Mouse (Mus musculus) urinary bladder, postnatal 36 days (tissue): Measurements from ENCODE around the gene Gpatch3.
A peak's percentile ranks its signal among the peaks of the same experiment; 100 is the strongest.

Source experiments
- DNase-seq, 2 experiments: peaks; one replicate each; pipeline ENCODE4 v3.0.0; 2022; ENCODE audit warnings: low spot score in 2 of 2, mixed read lengths in 1 of 2

The Gpatch3 gene

GRCm38 (mm10) chr4:133574070-133574842, at the start of gene Gpatch3:
Gene Gpatch3 (plus strand): TSS chr4:133574745.
- DNase-seq, result peak; percentile 92 to 93

DNA sequence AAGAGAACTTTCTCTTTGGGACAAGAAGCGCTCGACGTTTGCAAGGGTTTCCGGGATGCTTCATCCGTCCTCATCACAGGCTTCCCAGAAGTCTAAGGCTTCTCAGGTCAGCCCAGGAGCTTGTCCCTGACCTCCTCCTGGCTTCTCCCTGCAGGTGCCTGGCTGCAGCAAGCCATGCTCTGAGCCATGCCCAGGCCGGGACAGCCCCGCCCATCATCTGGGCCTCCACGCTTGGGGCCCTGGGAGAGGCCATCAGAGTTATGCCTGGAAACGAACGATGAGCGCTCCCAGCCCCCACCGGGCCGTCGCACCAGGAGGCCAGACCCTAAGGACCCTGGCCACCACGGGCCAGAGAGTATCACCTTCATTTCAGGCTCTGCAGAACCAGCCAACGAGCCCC, 46.8 kb upstream of the Gpatch3 start:
- no peak for DNase-seq

- DNase-seq, result no peak
Observed at GRCm38 (mm10) chr4:133532777-133533176, 41.8 kb upstream of the Gpatch3 start.

DNA sequence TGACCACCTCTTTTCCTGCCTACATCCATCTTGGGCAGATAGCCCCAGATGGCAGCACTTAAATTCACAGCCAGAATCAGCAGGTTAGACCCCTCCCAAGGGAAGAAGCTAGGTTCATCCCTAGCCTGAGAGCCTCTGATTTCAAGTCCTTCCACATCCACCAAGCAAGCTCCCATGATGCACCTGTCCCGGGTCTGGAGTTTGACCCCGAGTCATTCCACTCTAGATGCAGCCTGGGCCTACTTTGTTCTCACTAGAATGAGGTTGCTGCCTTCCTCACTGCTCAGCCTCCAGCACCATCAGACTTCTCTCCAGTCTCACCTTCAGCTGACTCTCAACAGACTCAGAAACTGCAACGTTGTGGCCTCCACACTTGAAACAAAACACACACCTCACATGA, 38.5 kb upstream of the Gpatch3 start:
- DNase-seq, result no peak

DNA sequence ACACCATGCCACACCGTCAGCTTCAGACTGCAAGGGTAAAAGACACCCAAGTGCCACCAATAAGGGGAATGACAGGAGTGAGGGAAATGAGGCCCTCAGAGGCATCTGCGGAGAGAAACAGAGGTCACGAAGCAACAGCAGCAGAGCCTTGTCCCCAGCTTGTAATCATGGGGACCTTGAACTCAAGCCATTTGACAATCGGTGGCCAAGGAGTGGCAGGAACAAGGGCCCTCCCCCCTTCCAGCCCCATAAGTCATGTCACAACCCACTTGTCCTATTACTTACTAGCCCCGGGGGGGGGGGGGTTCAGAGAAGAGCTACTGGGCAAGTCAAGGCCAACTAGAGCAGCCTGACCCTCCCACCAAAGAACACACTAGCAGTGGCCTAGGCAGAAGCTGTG, 37.9 kb upstream of the Gpatch3 start:
- no peak for DNase-seq

GRCm38 (mm10) chr4:133545272-133546231, 29.0 kb upstream of the Gpatch3 start, which contains the start of gene Nudc:
Gene Nudc (minus strand): TSS chr4:133545996.
- peak; percentile 95 to 97 for DNase-seq

GRCm38 (mm10) chr4:133552029-133552428, 22.5 kb upstream of the Gpatch3 start:
- no peak for DNase-seq

DNA sequence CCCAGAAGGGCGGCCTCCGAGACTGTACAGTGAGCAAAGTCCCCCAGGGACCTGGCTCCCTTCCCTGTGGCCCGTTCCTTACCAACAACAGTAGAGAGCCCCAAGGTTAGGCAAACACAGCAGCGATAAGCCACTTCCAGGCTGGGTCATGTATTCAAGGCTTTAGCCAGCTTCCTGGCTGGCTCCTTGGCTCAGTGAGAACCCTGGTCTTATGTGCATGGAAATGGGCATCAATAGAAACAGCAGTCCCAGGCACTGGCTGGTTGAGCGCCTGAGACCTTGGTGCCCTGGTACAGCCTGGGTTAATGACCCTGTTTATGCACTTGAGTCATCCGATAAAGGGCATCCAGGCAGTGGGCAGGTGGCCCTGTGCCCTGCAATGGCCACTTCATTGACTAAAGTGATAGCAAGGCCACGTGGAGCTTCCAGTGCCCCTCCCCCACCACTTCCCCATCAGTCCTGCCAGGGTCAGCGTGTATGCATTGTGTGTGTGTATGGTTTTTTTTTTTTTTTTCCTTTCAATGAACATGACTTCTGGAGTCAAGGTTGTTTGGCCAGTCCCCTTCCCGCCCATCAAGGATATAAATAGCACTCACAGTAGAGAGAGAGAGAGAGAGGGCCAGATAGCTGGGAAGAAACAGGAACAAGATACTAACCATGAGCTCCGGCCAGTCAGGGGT, 21.6 kb upstream of the Gpatch3 start, which contains the start of gene Nr0b2:
Nr0b2 (plus strand) TSS at position 609 of the 680 bp plus-strand sequence.
- no peak for DNase-seq

GRCm38 (mm10) chr4:133553448-133554330, 20.9 kb upstream of the Gpatch3 start:
- DNase-seq, result no peak

- DNase-seq, result no peak
Observed at GRCm38 (mm10) chr4:133557041-133557717, 17.4 kb upstream of the Gpatch3 start.

GRCm38 (mm10) chr4:133559846-133560245, 14.7 kb upstream of the Gpatch3 start:
- no peak for DNase-seq

DNA sequence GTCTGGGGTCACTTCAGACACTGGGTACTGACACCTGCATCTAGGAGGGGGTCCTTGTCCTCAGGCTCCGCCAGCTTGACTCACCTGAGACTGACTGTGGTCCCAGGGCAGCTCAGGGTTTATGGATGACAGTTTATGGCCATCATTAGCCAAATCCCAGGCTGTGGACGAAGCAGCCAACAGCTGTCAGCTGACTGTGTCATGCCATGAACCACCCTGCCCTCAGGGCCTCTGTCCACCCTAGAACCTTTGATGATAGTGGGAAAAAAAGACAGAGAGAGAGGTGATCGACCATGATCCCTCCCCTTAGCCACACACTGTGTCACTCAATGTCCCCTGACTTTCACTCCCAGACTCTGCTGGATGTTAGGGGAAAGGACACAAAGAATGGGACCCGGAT, 12.9 kb upstream of the Gpatch3 start:
- no peak for DNase-seq

DNA sequence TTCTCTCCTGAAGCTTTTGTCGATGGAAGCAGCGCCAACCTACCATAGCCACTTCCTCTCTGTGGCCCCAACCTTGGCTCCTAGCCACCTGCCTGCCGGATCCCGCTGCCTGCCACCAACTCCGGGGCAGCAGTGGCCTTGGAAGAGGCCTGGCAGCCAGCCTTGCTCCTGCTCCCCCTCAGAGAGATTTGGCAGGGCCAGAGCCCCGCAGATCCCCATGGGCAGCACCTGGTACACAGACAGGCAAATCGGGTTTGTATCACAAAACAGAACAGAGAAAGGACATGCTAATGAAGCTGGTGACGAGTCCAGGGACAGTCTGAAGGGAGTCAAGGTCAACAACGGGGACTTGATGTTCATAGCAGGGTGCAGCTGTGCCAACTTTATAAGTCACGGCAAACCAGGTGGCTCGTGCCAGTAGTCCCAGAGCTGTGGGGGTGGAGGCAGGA, 11.4 kb upstream of the Gpatch3 start:
- no peak for DNase-seq

GRCm38 (mm10) chr4:133567251-133567650, 7.3 kb upstream of the Gpatch3 start:
- no peak for DNase-seq

- DNase-seq, result no peak
Observed at GRCm38 (mm10) chr4:133569291-133570065, 5.1 kb upstream of the Gpatch3 start.

DNA sequence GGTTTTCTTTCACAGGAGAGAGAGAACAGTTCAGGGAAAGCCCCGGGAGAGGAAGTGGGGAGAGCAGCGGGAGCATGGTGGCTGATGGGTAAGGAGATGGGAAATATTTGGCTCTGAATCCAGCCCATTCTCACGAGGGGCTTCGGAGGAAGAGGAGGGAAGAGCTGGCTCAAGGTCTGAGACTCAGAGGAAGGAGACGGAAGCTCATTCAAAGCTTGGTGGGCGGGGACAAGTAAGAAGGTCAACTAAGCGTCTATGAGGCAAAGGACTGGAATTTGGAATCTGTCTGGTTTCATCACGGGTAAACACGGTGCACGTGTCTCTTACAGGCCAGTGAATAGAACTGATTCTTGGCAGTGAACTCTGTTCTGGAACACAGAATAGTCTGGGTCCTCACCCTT, 4.5 kb upstream of the Gpatch3 start:
- DNase-seq, result no peak

DNA sequence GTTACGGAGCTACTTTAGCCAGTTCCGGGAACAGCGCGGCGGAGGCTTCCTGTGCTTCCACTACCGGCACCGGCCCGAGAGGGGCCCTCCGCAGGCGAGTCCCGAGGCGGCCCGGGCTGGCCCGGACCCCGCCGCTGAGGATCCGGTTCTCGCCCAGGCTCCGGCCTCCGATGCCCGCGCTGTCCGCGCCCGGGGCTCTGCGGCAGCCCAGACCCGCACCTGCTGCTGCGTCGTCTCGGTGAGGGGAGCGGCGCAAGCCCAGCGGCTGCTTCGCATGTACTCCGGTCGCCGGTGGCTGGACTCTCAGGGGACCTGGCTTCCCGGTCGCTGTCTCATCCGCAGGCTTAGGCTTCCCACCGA, 278 bp downstream of the Gpatch3 start:
- no peak for DNase-seq

- no peak for DNase-seq
Observed at GRCm38 (mm10) chr4:133577983-133578382, 3.4 kb downstream of the Gpatch3 start.

GRCm38 (mm10) chr4:133583690-133584058, 9.1 kb downstream of the Gpatch3 start:
- DNase-seq, result no peak
